Mouse (Mus musculus): Measurements from ENCODE around the gene Tmprss15. TPM values are rescaled to one million over a fixed set of nuclear protein-coding genes. Genes with fewer than 3 reads are reported as not detected.

Tmprss15 gene
- polyA plus RNA-seq, 1 experiment from 2014 or later, result not detected

DNA sequence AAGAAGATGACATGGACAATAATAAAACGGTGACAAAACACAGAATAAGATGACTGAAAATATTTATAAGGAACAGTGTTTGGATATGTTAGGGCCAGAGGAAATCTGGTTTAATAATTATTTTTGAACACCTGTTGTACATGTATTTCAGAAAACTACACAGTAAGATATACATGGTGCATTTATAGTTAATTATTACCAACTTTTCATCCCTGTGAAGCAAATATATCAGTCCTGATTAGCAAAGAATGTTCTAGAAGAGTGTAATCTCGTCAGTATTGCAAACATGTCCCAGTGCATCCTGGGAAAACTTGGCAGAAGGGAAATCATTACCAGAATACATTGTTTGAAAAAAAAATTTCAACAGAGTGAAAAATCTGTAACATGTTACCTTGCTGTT, 88.1 kb downstream of the Tmprss15 start:
- Histone ChIP-seq H3K27ac (ENCODE audit: low read length) (no peak overlapping the region), H3K27me3 (ENCODE audit: insufficient read depth, low read length) (no peaks in the 10 kb centered on the region), H3K9me3 (ENCODE audit: low read length) (no peaks in the 10 kb centered on the region), H3K4me2 (replicated peaks; ENCODE audit: low read depth, low read length) (no peak overlapping the region), H3K36me3 (ENCODE audit: insufficient read depth, low read length) (no peaks in the 10 kb centered on the region), H3K9ac (replicated peaks; ENCODE audit: low read length) (no peak overlapping the region), H3K4me3 (ENCODE audit: low read length) (no peak overlapping the region), H3K4me1 (ENCODE audit: insufficient read depth, low read length) (no peaks in the 10 kb centered on the region)
- no peak for ATAC-seq (ENCODE audit: low FRiP score, low TSS enrichment)
- WGBS, result 71% methylated on average over 2 of the region's 2 CpGs

DNA sequence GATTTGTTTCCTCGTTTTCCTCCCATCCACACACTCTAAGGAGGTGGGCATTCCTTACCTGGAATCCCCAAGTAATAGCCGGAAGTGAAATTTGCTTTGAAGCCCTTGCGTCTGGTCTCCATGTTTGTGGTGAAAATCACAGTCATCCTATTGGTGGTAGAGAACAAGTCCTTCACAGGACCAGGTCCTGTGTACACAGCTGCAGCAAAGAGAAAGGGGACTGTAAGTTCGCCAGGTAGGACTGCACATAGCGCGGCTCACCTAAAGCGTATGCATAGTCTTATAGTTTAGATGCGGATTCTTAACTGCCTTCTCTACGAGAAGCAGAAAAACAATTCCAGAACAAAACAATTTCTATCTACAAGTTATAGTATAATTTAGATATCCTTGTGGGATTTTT, 89.2 kb downstream of the Tmprss15 start:
- Histone ChIP-seq H3K27me3 (ENCODE audit: insufficient read depth, low read length) (no peaks in the 10 kb centered on the region), H3K9me3 (ENCODE audit: low read length) (no peaks in the 10 kb centered on the region), H3K4me1 (ENCODE audit: insufficient read depth, low read length) (no peaks in the 10 kb centered on the region), H3K36me3 (ENCODE audit: insufficient read depth, low read length) (no peaks in the 10 kb centered on the region), H3K9ac (replicated peaks; ENCODE audit: low read length) (no peak overlapping the region), H3K4me3 (ENCODE audit: low read length) (no peak overlapping the region), H3K27ac (ENCODE audit: low read length) (no peak overlapping the region), H3K4me2 (replicated peaks; ENCODE audit: low read depth, low read length) (no peak overlapping the region)
- no peak for ATAC-seq (ENCODE audit: low FRiP score, low TSS enrichment)
- 89% methylated on average over 9 of the region's 9 CpGs for WGBS

- H3K36me3 ChIP-seq (ENCODE audit: insufficient read depth, low read length), result no peaks in the 10 kb centered on the region
- 85% methylated on average over 8 of the region's 8 CpGs for WGBS
- no peaks in the 10 kb centered on the region for H3K4me1 ChIP-seq (ENCODE audit: insufficient read depth, low read length)
- H3K4me3 ChIP-seq (ENCODE audit: low read length), result no peak overlapping the region
- no peak for ATAC-seq (ENCODE audit: low FRiP score, low TSS enrichment)
- no peak overlapping the region for H3K4me2 ChIP-seq (replicated peaks; ENCODE audit: low read depth, low read length)
- no peaks in the 10 kb centered on the region for H3K27me3 ChIP-seq (ENCODE audit: insufficient read depth, low read length)
- no peak overlapping the region for H3K27ac ChIP-seq (ENCODE audit: low read length)
- H3K9ac ChIP-seq (replicated peaks; ENCODE audit: low read length), result no peak overlapping the region
- no peaks in the 10 kb centered on the region for H3K9me3 ChIP-seq (ENCODE audit: low read length)
Measured at GRCm38 (mm10) chr16:78976384-78976783, 114.5 kb downstream of the Tmprss15 start.

GRCm38 (mm10) chr16:78974099-78974498, 116.8 kb downstream of the Tmprss15 start:
- Histone ChIP-seq H3K4me1 (ENCODE audit: insufficient read depth, low read length) (no peaks in the 10 kb centered on the region), H3K27ac (ENCODE audit: low read length) (no peak overlapping the region), H3K27me3 (ENCODE audit: insufficient read depth, low read length) (no peaks in the 10 kb centered on the region), H3K36me3 (ENCODE audit: insufficient read depth, low read length) (no peaks in the 10 kb centered on the region), H3K9me3 (ENCODE audit: low read length) (no peaks in the 10 kb centered on the region), H3K9ac (replicated peaks; ENCODE audit: low read length) (no peak overlapping the region), H3K4me2 (replicated peaks; ENCODE audit: low read depth, low read length) (no peak overlapping the region), H3K4me3 (ENCODE audit: low read length) (no peak overlapping the region)
- 86% methylated on average over 13 of the region's 13 CpGs for WGBS
- ATAC-seq (ENCODE audit: low FRiP score, low TSS enrichment), result no peak

- H3K4me2 ChIP-seq (replicated peaks; ENCODE audit: low read depth, low read length), result no peak overlapping the region
Measured at GRCm38 (mm10) chr16:78969091-78969731, 121.7 kb downstream of the Tmprss15 start.

GRCm38 (mm10) chr16:78957434-78957833, 133.5 kb downstream of the Tmprss15 start:
- Histone ChIP-seq H3K9me3 (ENCODE audit: low read length) (no peaks in the 10 kb centered on the region), H3K9ac (replicated peaks; ENCODE audit: low read length) (no peak overlapping the region), H3K4me2 (replicated peaks; ENCODE audit: low read depth, low read length) (no peak overlapping the region), H3K36me3 (ENCODE audit: insufficient read depth, low read length) (no peaks in the 10 kb centered on the region), H3K27ac (ENCODE audit: low read length) (no peak overlapping the region), H3K4me3 (ENCODE audit: low read length) (no peak overlapping the region), H3K4me1 (ENCODE audit: insufficient read depth, low read length) (no peaks in the 10 kb centered on the region), H3K27me3 (ENCODE audit: insufficient read depth, low read length) (no peaks in the 10 kb centered on the region)
- 67% methylated on average over 2 of the region's 2 CpGs for WGBS
- no peak for ATAC-seq (ENCODE audit: low FRiP score, low TSS enrichment)

More at GRCm38 (mm10) chr16:78969091-78969731, 121.7 kb downstream of the Tmprss15 start:
- ATAC-seq (ENCODE audit: low FRiP score, low TSS enrichment), result no peak
- no peaks in the 10 kb centered on the region for H3K36me3 ChIP-seq (ENCODE audit: insufficient read depth, low read length)
- H3K4me3 ChIP-seq (ENCODE audit: low read length), result no peak overlapping the region
- no peaks in the 10 kb centered on the region for H3K27me3 ChIP-seq (ENCODE audit: insufficient read depth, low read length)
- H3K9ac ChIP-seq (replicated peaks; ENCODE audit: low read length), result no peak overlapping the region
- no peaks in the 10 kb centered on the region for H3K4me1 ChIP-seq (ENCODE audit: insufficient read depth, low read length)
- H3K9me3 ChIP-seq (ENCODE audit: low read length), result no peaks in the 10 kb centered on the region
- no peak overlapping the region for H3K27ac ChIP-seq (ENCODE audit: low read length)
- 35% methylated on average over 13 of the region's 13 CpGs for WGBS

DNA sequence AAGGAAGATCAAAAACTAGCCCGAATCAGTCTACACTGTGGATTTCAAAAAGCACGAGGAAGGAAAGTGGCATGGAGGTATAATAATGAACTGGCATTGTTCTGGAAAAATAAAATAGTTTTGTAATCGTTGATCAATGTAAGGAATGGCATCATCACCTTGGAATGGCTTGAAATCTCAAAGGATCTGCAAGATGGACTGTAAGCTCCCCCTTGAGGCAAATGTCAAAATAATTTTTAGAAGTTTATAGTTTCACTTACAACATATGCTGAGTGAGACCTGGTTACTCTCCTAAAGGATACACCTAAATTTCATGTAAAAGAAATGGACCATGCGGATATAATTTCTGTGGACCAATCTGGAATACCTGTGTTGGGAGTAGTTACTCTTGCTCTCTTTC, 140.5 kb downstream of the Tmprss15 start:
- no peak for ATAC-seq (ENCODE audit: low FRiP score, low TSS enrichment)
- Histone ChIP-seq H3K9ac (replicated peaks; ENCODE audit: low read length) (no peak overlapping the region), H3K4me3 (ENCODE audit: low read length) (no peak overlapping the region), H3K4me2 (replicated peaks; ENCODE audit: low read depth, low read length) (no peak overlapping the region), H3K27me3 (ENCODE audit: insufficient read depth, low read length) (no peaks in the 10 kb centered on the region), H3K27ac (ENCODE audit: low read length) (no peak overlapping the region), H3K36me3 (ENCODE audit: insufficient read depth, low read length) (no peaks in the 10 kb centered on the region), H3K9me3 (ENCODE audit: low read length) (no peaks in the 10 kb centered on the region), H3K4me1 (ENCODE audit: insufficient read depth, low read length) (no peaks in the 10 kb centered on the region)
- WGBS, result 79% methylated on average over 4 of the region's 4 CpGs

DNA sequence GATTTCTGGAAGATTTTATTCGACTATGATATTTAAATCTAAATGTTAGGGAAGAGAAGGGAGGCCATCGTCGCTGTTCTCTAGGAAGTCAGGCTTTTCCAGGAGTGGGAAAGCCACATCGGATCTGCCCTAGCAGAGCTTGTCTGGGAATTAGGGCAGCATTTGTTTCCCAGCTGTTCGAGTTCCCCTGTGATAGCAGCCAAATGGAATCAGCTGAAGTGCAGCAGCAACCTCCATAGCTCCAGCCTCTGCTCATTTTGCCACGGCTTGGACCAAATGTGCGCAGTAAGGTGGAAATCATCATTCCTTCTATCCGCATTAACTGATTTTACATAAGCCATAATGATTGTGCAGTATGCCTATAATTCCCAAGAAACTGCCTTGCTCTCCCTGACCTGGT, 153.1 kb downstream of the Tmprss15 start:
- no peak overlapping the region for H3K27ac ChIP-seq (ENCODE audit: low read length)
- H3K27me3 ChIP-seq (ENCODE audit: insufficient read depth, low read length), result no peaks in the 10 kb centered on the region
- H3K9ac ChIP-seq (replicated peaks; ENCODE audit: low read length), result no peak overlapping the region
- no peak overlapping the region for H3K4me2 ChIP-seq (replicated peaks; ENCODE audit: low read depth, low read length)
- no peaks in the 10 kb centered on the region for H3K4me1 ChIP-seq (ENCODE audit: insufficient read depth, low read length)
- 47% methylated on average over 8 of the region's 8 CpGs for WGBS
- no peak for ATAC-seq (ENCODE audit: low FRiP score, low TSS enrichment)
- no peaks in the 10 kb centered on the region for H3K36me3 ChIP-seq (ENCODE audit: insufficient read depth, low read length)
- no peak overlapping the region for H3K4me3 ChIP-seq (ENCODE audit: low read length)
- peaks cover 6% of the 10 kb centered on the region; the same call in 1 of the 2 replicates for H3K9me3 ChIP-seq (ENCODE audit: low read length)

DNA sequence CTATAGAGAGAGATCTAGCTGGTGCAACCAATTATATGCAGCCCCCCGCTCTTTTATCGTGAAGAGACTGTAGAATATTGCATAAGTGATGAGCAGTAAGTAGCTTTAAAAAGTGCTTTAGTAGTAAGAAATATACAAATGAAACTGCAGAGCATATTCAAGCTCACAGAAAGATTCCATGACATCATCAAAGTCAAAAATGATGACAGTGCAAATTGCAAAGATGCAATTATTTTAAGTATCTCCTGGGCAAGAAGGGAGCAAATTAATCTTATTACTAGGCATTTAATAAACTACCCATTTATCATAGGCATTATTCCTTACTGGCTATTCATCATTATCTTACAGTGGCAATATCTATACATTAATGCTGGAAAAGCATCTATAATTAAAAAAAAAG, 156.6 kb downstream of the Tmprss15 start:
- H3K4me1 ChIP-seq (ENCODE audit: insufficient read depth, low read length), result peaks cover 7% of the 10 kb centered on the region; the same call in 1 of the 2 replicates
- H3K27ac ChIP-seq (ENCODE audit: low read length), result no peak overlapping the region
- WGBS, result 93% methylated on average over 2 of the region's 2 CpGs
- no peaks in the 10 kb centered on the region for H3K36me3 ChIP-seq (ENCODE audit: insufficient read depth, low read length)
- H3K27me3 ChIP-seq (ENCODE audit: insufficient read depth, low read length), result peaks cover 9% of the 10 kb centered on the region; the same call in 1 of the 2 replicates
- no peaks in the 10 kb centered on the region for H3K9me3 ChIP-seq (ENCODE audit: low read length)
- no peak overlapping the region for H3K4me3 ChIP-seq (ENCODE audit: low read length)
- H3K4me2 ChIP-seq (replicated peaks; ENCODE audit: low read depth, low read length), result no peak overlapping the region
- ATAC-seq (ENCODE audit: low FRiP score, low TSS enrichment), result no peak
- H3K9ac ChIP-seq (replicated peaks; ENCODE audit: low read length), result no peak overlapping the region

- 12% methylated on average over 16 of the region's 16 CpGs for WGBS
- H3K27me3 ChIP-seq (ENCODE audit: insufficient read depth, low read length), result peaks cover 9% of the 10 kb centered on the region; the same call in 1 of the 2 replicates
- H3K4me1 ChIP-seq (ENCODE audit: insufficient read depth, low read length), result peaks cover 7% of the 10 kb centered on the region; the same call in 1 of the 2 replicates
- ATAC-seq (ENCODE audit: low FRiP score, low TSS enrichment), result peak; percentile 75
- peak overlapping the region; percentile 91 for H3K4me2 ChIP-seq (replicated peaks; ENCODE audit: low read depth, low read length)
- no peak overlapping the region for H3K27ac ChIP-seq (ENCODE audit: low read length)
- H3K36me3 ChIP-seq (ENCODE audit: insufficient read depth, low read length), result no peaks in the 10 kb centered on the region
- peak overlapping the region; percentile 47 for H3K4me3 ChIP-seq (ENCODE audit: low read length)
- H3K9me3 ChIP-seq (ENCODE audit: low read length), result no peaks in the 10 kb centered on the region
- peak overlapping the region; percentile 44; the same call in 1 of the 2 replicates for H3K9ac ChIP-seq (replicated peaks; ENCODE audit: low read length)
Measured at GRCm38 (mm10) chr16:78931287-78932025, 159.4 kb downstream of the Tmprss15 start.
